Mouse (Mus musculus): ENCODE measurements around the gene Lrp2bp. TPM values are rescaled to one million over a fixed set of nuclear protein-coding genes. Genes with fewer than 3 reads are reported as not detected.
A peak's percentile ranks its signal among the peaks of the same experiment; 100 is the strongest.

The Lrp2bp gene
- polyA plus RNA-seq (2014; fragmentation: Nextera tagmentation; extraction: Ambion mirVana), result 0.32 and 0.39 TPM in 2 replicates

- Histone ChIP-seq H3K4me1 (ENCODE audit: control insufficient read depth, insufficient read depth, low read length) (no peaks in the 10 kb centered on the region), H3K36me3 (ENCODE audit: control insufficient read depth, insufficient read depth, low read length) (peaks cover 22% of the 10 kb centered on the region), H3K4me3 (ENCODE audit: low read length) (peak within 1 kb of the TSS; percentile 43), H3K9me3 (ENCODE audit: control insufficient read depth, low read length) (no peaks in the 10 kb centered on the region), H3K4me2 (replicated peaks; ENCODE audit: low read depth, low read length) (peak within 1 kb of the TSS; percentile 64), H3K9ac (ENCODE audit: low read depth, low read length) (peak within 1 kb of the TSS; percentile 76), H3K27me3 (ENCODE audit: control insufficient read depth, insufficient read depth, low read length) (no peaks in the 10 kb centered on the region), H3K27ac (ENCODE audit: low read depth, low read length) (peak within 1 kb of the TSS; percentile 95)
- peak; percentile 21 for ATAC-seq (ENCODE audit: low FRiP score, low TSS enrichment)
- 1% methylated on average over 22 of the region's 22 CpGs for WGBS
Measured at GRCm38 (mm10) chr8:45999138-45999783, at the start of gene Lrp2bp. Gene Lrp2bp, plus strand, starts transcription at chr8:45999303.

- Histone ChIP-seq H3K27me3 (ENCODE audit: control insufficient read depth, insufficient read depth, low read length) (no peaks in the 10 kb centered on the region), H3K9ac (ENCODE audit: low read depth, low read length) (no peak overlapping the region), H3K9me3 (ENCODE audit: control insufficient read depth, low read length) (no peaks in the 10 kb centered on the region), H3K4me2 (replicated peaks; ENCODE audit: low read depth, low read length) (no peak overlapping the region), H3K36me3 (ENCODE audit: control insufficient read depth, insufficient read depth, low read length) (no peaks in the 10 kb centered on the region), H3K4me3 (ENCODE audit: low read length) (no peak overlapping the region), H3K27ac (ENCODE audit: low read depth, low read length) (no peak overlapping the region), H3K4me1 (ENCODE audit: control insufficient read depth, insufficient read depth, low read length) (no peaks in the 10 kb centered on the region)
- ATAC-seq (ENCODE audit: low FRiP score, low TSS enrichment), result no peak
- 55% methylated on average over 2 of the region's 2 CpGs for WGBS
Measured at GRCm38 (mm10) chr8:45950622-45951021, 48.5 kb upstream of the Lrp2bp start.

- Histone ChIP-seq H3K9ac (ENCODE audit: low read depth, low read length) (no peak overlapping the region), H3K4me1 (ENCODE audit: control insufficient read depth, insufficient read depth, low read length) (no peaks in the 10 kb centered on the region), H3K27me3 (ENCODE audit: control insufficient read depth, insufficient read depth, low read length) (no peaks in the 10 kb centered on the region), H3K4me2 (replicated peaks; ENCODE audit: low read depth, low read length) (no peak overlapping the region), H3K4me3 (ENCODE audit: low read length) (no peak overlapping the region), H3K9me3 (ENCODE audit: control insufficient read depth, low read length) (no peaks in the 10 kb centered on the region), H3K27ac (ENCODE audit: low read depth, low read length) (no peak overlapping the region), H3K36me3 (ENCODE audit: control insufficient read depth, insufficient read depth, low read length) (no peaks in the 10 kb centered on the region)
- ATAC-seq (ENCODE audit: low FRiP score, low TSS enrichment), result no peak
- 94% methylated on average over 12 of the region's 12 CpGs for WGBS
Measured at GRCm38 (mm10) chr8:45970894-45971293, 28.2 kb upstream of the Lrp2bp start.

GRCm38 (mm10) chr8:45973988-45974505, 25.1 kb upstream of the Lrp2bp start:
- Histone ChIP-seq H3K4me3 (ENCODE audit: low read length) (no peak overlapping the region), H3K36me3 (ENCODE audit: control insufficient read depth, insufficient read depth, low read length) (peaks cover 3% of the 10 kb centered on the region; the same call in 1 of the 2 replicates), H3K9me3 (ENCODE audit: control insufficient read depth, low read length) (no peaks in the 10 kb centered on the region), H3K4me2 (replicated peaks; ENCODE audit: low read depth, low read length) (peak overlapping the region; percentile 54), H3K27ac (ENCODE audit: low read depth, low read length) (no peak overlapping the region), H3K27me3 (ENCODE audit: control insufficient read depth, insufficient read depth, low read length) (no peaks in the 10 kb centered on the region), H3K4me1 (ENCODE audit: control insufficient read depth, insufficient read depth, low read length) (no peaks in the 10 kb centered on the region), H3K9ac (ENCODE audit: low read depth, low read length) (no peak overlapping the region)
- ATAC-seq (ENCODE audit: low FRiP score, low TSS enrichment), result no peak
- 68% methylated on average over 8 of the region's 8 CpGs for WGBS

- peak within 1 kb of the TSS; percentile 63 for H3K4me2 ChIP-seq (replicated peaks; ENCODE audit: low read depth, low read length)
- H3K27me3 ChIP-seq (ENCODE audit: control insufficient read depth, insufficient read depth, low read length), result no peaks in the 10 kb centered on the region
- H3K4me3 ChIP-seq (ENCODE audit: low read length), result peak within 1 kb of the TSS; percentile 60
- H3K36me3 ChIP-seq (ENCODE audit: control insufficient read depth, insufficient read depth, low read length), result peaks cover 9% of the 10 kb centered on the region; the same call in 1 of the 2 replicates
- no peaks in the 10 kb centered on the region for H3K4me1 ChIP-seq (ENCODE audit: control insufficient read depth, insufficient read depth, low read length)
- no peaks in the 10 kb centered on the region for H3K9me3 ChIP-seq (ENCODE audit: control insufficient read depth, low read length)
- peak within 1 kb of the TSS; percentile 74 for H3K27ac ChIP-seq (ENCODE audit: low read depth, low read length)
- peak; percentile 98 for ATAC-seq (ENCODE audit: low FRiP score, low TSS enrichment)
- under 1% methylated on average over 57 of the region's 57 CpGs for WGBS
- peak within 1 kb of the TSS; percentile 66 for H3K9ac ChIP-seq (ENCODE audit: low read depth, low read length)
Measured at GRCm38 (mm10) chr8:45975126-45975836, 23.8 kb upstream of the Lrp2bp start, which contains the start of the genes 1700029J07Rik and Ufsp2. Gene 1700029J07Rik, minus strand, starts transcription at chr8:45975252. Gene Ufsp2, plus strand, starts transcription at chr8:45975528.

GRCm38 (mm10) chr8:45975837-45976468, 23.1 kb upstream of the Lrp2bp start:
- Histone ChIP-seq H3K27me3 (ENCODE audit: control insufficient read depth, insufficient read depth, low read length) (no peaks in the 10 kb centered on the region), H3K4me3 (ENCODE audit: low read length) (peak overlapping the region; percentile 60), H3K36me3 (ENCODE audit: control insufficient read depth, insufficient read depth, low read length) (peaks cover 13% of the 10 kb centered on the region; the same call in 1 of the 2 replicates), H3K4me2 (replicated peaks; ENCODE audit: low read depth, low read length) (peak overlapping the region; percentile 63), H3K9ac (ENCODE audit: low read depth, low read length) (peak overlapping the region; percentile 66), H3K27ac (ENCODE audit: low read depth, low read length) (no peak overlapping the region), H3K4me1 (ENCODE audit: control insufficient read depth, insufficient read depth, low read length) (no peaks in the 10 kb centered on the region), H3K9me3 (ENCODE audit: control insufficient read depth, low read length) (no peaks in the 10 kb centered on the region)
- ATAC-seq (ENCODE audit: low FRiP score, low TSS enrichment), result no peak
- 64% methylated on average over 11 of the region's 11 CpGs for WGBS

- Histone ChIP-seq H3K9me3 (ENCODE audit: control insufficient read depth, low read length) (no peaks in the 10 kb centered on the region), H3K4me1 (ENCODE audit: control insufficient read depth, insufficient read depth, low read length) (no peaks in the 10 kb centered on the region), H3K27me3 (ENCODE audit: control insufficient read depth, insufficient read depth, low read length) (no peaks in the 10 kb centered on the region), H3K27ac (ENCODE audit: low read depth, low read length) (no peak overlapping the region), H3K36me3 (ENCODE audit: control insufficient read depth, insufficient read depth, low read length) (peaks cover 43% of the 10 kb centered on the region), H3K4me2 (replicated peaks; ENCODE audit: low read depth, low read length) (no peak overlapping the region), H3K4me3 (ENCODE audit: low read length) (no peak overlapping the region), H3K9ac (ENCODE audit: low read depth, low read length) (no peak overlapping the region)
- WGBS, result 79% methylated on average over 3 of the region's 3 CpGs
- ATAC-seq (ENCODE audit: low FRiP score, low TSS enrichment), result no peak
Measured at GRCm38 (mm10) chr8:45986665-45987064, 12.4 kb upstream of the Lrp2bp start.

GRCm38 (mm10) chr8:45988189-45988588, 10.9 kb upstream of the Lrp2bp start:
- 78% methylated on average over 2 of the region's 2 CpGs for WGBS
- H3K4me3 ChIP-seq (ENCODE audit: low read length), result no peak overlapping the region
- no peak overlapping the region for H3K9ac ChIP-seq (ENCODE audit: low read depth, low read length)
- H3K9me3 ChIP-seq (ENCODE audit: control insufficient read depth, low read length), result no peaks in the 10 kb centered on the region
- no peaks in the 10 kb centered on the region for H3K4me1 ChIP-seq (ENCODE audit: control insufficient read depth, insufficient read depth, low read length)
- H3K36me3 ChIP-seq (ENCODE audit: control insufficient read depth, insufficient read depth, low read length), result peaks cover 39% of the 10 kb centered on the region
- no peak overlapping the region for H3K4me2 ChIP-seq (replicated peaks; ENCODE audit: low read depth, low read length)
- no peak overlapping the region for H3K27ac ChIP-seq (ENCODE audit: low read depth, low read length)
- ATAC-seq (ENCODE audit: low FRiP score, low TSS enrichment), result no peak
- no peaks in the 10 kb centered on the region for H3K27me3 ChIP-seq (ENCODE audit: control insufficient read depth, insufficient read depth, low read length)
